Mouse (Mus musculus): ENCODE results near the gene Map1lc3a.

Map1lc3a gene

DNA sequence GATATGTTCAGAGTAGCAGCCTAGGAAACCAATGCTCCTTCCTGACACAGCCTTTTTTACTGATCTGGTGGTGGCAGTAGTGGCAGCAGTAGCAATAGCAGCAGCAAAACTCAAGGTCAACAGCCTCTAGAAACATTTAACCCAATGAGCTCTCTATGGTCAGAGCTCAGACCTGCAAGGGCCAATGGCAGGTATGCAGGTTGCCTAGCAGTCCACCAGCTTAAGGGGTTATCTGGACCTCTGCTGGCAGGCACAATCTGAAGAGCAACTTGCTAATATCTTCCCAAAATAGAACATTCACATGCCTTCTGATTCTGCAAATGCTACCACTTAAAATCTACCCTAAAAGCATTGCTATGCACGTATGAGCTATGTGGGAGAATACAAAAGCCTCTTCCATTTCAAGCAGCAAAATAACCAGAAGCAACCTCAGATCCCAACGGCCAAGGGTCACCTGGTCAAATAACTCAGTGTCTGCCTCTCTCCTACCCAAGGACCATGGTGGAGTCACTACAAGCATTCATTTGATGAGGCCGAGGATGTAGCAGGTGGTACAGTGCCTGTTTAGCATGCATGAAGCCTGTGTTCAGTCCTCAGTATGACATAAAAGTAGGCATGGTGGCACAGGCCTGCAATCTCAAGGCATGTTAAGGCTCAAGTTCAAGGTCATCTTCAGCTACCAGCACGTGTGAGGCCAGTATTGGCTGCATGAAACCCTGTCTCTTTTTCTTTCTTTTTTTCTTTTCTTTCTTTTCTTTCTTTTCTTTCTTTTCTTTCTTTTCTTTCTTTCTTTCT is 11.6 kb downstream of the Map1lc3a start:
- no peak for DNase-seq

DNA sequence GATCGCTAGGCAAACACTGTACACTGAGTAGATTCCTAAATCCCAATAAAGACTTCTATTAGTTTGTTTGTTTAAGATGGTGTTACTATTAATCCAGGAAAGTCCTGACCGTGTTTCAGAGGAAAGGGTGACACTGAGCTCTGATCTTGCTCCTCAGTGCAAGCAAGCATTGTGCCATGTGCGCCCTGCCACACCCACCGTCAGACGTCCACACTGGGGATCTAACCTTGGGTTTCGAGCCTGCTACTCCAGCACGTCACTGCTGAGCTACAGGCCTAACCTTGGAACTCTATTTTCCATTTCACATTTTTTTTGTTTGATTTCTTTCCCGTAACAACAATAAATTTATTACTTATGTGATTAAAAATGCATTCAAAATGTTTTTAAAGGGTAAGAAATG is 14.0 kb downstream of the Map1lc3a start:
- no peak for DNase-seq

DNA sequence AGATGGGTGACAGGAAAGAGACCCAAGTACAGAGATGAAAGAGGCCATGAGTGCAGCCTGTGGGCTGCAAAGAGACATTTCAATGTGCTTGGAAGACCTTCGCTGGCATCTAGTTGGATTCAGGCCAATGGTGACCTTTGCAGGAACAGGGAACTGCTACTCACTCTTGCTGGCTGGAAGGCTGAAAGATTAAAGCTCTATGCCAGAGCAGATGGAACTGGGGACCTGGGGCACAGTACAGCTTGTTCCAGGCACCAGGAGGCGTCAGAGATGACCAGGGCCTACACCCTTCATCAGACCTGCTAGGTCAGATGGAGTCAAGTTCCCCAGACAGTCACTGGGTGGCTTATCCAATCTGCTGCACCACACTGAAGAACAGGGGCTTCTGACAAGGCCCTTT is 17.3 kb downstream of the Map1lc3a start:
- no peak for DNase-seq

DNA sequence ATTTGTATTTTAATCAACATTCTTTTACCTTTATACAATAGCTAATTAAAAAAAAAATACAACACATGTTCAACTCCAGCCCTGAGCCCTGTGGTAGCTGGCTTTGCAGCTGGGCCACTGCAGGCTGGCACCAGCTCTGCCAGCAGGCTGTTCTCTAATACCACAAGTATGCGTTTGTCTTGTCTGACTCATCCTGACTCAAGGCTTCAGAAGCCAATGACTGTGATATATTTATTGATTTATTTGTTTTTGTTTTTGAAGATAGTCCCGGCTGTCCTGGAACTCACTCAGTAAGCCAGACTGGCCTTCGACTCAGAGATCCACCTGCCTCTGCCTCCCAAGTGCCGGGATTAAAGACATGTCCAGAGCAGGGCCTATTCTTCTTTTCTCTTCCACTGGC is 17.8 kb downstream of the Map1lc3a start:
- DNase-seq: no peak

DNA sequence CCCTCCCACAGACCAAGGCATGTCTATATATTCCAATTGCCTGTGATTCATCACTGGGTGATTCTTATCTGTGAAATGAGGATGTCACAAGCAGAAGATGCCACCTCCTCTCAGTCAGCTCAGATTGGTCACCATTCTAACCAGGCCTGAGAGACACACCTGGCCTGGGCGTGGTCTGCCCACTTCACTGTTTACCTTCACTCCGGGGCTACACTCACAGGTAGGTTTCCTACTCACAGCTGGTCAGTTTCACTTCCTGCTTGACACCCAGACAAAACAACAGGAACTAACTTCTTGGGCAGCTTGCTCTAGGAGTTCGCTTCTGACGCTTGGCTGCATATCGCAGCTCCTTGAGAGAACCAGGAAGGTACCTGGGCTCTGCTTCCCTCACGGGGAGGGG is 19.4 kb downstream of the Map1lc3a start:
- no peak for DNase-seq

DNA sequence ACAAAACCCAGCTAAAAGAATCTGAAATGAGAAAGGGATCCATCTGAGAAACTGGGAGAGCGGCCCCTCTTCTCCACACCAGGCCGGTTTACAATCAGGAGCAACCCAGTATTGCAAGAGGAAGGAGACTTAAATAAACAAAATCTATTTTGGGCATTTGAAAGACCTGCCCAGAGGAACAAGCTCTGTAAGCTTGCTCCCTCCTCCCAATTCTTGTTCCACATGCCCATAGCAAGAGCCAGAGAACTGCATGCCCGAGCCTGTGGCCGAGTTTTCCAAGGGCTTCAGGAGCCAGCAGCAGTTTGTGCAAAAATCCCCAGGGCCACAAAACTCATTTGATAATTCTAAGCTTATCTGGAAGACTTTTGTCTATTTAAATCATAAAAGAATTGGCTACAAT is 23.5 kb downstream of the Map1lc3a start:
- DNase-seq: no peak

DNA sequence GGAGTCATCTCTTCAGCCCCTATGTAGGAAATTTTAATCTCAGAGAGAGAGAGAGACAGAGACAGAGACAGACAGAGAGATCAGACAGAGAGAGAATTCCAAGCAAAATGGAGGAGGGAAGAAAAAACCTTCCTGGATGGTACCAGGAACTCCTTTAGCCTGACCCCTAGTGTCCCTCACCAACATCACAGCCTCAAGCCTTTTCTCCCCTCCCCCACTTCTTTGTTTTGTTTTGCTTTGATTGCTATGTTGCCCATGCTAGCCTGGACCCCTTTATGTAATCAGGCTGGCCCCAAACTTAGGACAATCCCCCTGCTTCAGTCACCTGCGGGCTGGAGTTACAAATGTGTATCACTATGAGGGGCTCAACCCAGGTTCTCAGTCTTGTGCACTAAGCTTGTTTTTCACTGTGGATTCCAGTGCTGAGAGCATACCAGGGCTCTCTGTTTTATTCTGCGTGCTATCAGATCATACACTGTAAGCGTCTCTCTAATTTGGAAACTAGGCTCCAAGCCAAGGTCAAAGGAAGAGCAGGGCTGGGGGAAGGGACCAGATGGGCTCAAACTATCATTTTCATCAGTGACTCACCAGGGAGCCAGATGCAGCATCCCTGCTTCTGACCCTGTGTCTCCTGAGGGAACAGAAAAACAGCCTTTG is 33.0 kb downstream of the Map1lc3a start:
- peak; percentile 21 for DNase-seq

DNA sequence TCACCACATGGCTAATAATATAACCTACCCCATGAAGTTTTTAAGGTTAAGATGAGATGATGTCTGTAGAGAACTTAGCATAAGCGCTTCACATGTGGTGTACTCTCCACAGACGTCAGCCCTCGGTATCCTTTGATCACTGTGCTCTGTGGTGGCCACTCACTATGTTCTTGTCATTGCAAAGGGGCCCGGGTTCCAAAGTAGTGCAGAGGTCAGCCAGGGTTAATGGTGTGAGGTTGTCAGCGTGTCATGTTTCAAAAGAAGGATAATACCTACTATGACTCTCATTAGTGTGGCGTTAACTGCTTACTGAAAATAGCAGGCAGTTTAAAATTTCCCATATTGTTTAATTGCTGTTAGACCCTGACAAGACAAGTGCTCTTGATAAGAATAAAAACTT is 37.6 kb downstream of the Map1lc3a start:
- no peak for DNase-seq

DNA sequence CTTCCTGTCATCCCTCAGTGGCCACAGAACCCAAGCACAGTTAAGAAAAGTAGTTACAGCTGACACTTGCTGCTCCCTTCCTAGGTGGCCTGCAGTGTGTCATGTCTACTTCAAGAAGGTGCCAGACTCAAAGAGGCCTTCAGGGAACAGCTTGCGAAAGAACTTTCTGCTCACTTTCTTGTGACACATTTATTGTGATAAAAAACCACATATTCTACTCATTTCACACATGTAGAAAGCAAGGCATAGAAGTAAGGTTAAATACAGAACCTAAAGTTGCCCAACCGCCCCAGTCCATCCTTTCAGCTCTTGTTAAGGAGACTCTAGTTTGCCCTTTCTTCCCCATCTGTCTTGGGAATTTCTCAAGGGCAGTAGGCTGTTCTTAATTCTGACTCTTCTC is 42.5 kb downstream of the Map1lc3a start:
- DNase-seq: no peak

DNA sequence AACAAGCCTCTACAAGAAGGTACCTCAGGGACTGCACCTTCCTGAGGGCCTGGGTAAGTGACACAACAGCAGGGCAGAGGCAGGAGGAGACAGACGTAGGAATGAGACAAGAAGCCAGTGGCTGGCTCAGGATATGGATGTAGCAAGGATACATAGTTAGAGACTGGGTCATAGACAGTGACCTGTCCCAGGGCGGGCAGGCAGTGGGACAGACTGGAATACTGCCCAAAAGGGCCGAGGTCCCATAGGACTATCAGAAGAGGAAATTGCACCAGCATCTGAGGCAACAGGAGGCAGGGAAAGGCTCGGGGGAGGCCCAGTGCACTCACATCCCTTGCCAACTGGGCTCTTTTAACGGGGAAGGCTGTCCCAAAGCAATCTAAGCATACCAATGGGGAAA is 44.5 kb downstream of the Map1lc3a start:
- peak; percentile 9 for DNase-seq

DNA sequence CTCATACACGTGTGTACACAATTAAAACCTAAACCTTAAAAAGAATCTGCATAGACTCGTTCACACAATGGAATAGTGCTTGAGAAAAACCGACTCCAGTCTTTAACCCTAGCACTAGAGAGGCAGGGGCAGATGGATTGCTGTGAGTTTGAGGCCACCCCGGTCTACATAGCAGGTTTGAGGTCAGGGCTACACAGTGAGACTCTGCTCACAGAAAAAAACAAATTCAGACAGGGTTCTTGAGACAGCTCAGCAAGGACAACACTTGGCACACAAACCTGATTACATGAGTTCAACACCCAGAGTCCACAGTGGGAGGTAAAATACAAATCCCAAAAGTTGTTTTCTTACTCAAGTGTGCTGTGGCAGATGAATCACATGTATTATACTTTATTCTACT is 49.9 kb downstream of the Map1lc3a start:
- no peak for DNase-seq

Measured in kidney, adult 11 months (tissue).